Mouse (Mus musculus): ENCODE data around the gene Nmt2. TPM values are rescaled to one million over a fixed set of nuclear protein-coding genes. Genes with fewer than 3 reads are reported as not detected.

Gene Nmt2
- total and polyA plus RNA-seq, 3 experiments: 19.9 to 34.1 TPM; not detected in 1

DNA sequence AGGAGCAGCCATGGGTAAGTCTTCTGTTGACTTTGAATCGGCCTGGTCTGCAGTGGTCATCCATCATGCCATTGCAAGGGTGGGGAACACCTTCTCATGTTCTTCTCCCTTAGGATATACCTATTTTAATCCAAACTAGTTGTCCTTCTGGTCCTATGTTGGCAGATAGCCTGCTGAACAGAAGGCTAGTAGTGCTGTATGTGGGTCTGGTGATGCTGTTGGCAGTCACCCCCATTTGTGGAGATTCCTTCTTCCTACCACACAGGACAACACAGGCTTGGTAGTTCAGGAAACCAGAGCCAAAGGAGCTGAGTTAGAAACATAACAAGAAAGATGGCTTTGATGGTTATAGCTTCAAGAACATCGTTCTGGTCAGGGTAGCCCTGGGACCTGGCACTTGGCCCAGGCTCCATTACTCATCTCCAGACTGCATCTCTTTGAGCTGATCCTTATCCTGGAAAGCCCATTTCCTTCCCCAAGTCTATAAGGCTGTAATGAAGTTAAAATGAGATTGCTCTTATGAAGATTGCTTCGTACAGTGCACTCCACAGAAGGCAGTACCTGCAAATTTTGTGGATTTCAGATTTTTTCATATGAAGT lies 21.5 kb downstream of the Nmt2 start:
- no peaks in the 10 kb centered on the region for H3K27me3 ChIP-seq (ENCODE audit: control insufficient read depth in 1 of 2, insufficient read depth in 2 of 2, low read length in 2 of 2)
- no peaks in the 10 kb centered on the region for H3K9me3 ChIP-seq (replicated peaks; ENCODE audit: insufficient read depth, low read length)
- no peak overlapping the region for H3K27ac ChIP-seq (ENCODE audit: control insufficient read depth, low read depth, low read length)
- peaks cover 7% of the 10 kb centered on the region for H3K79me2 ChIP-seq (ENCODE audit: control insufficient read depth, insufficient read depth, low read length, poor library complexity)
- no peak overlapping the region for H3K4me3 ChIP-seq (ENCODE audit: control insufficient read depth in 1 of 2, insufficient read depth in 1 of 2, low read depth in 2 of 2, low read length in 2 of 2)
- peaks cover 0 to 3% of the 10 kb centered on the region in 2 experiments; a peak in 2 of 4 replicates for H3K4me1 ChIP-seq (ENCODE audit: control insufficient read depth in 1 of 2, insufficient read depth in 2 of 2, low read length in 2 of 2)
- DNase-seq (ENCODE audit: low read depth, low spot score): peak; percentile 37
- no peak overlapping the region for H3K9ac ChIP-seq (ENCODE audit: control insufficient read depth, low read depth, low read length, poor library complexity, severe bottlenecking)
- TF ChIP-seq NRF1 (IDR thresholded peaks at IDR 0.05; ENCODE audit: insufficient read depth, low read depth, low read length, poor library complexity, severe bottlenecking) (no peak), GATA1 (IDR thresholded peaks at IDR 0.05; ENCODE audit: low read depth, low read length) (0 out of 2 replicates have a peak, but pooled peaks have one; percentile 17), EP300 (IDR thresholded peaks at IDR 0.05; ENCODE audit: low read depth in 1 of 2, low read length in 2 of 2) (peak in 1 of 2 experiments; percentile 19; a peak in 1 of 4 replicates), USF2 (IDR thresholded peaks at IDR 0.05; ENCODE audit: borderline replicate concordance in 1 of 2, insufficient read depth in 1 of 2, low read depth in 1 of 2, low read length in 2 of 2) (no peak), UBTF (IDR thresholded peaks at IDR 0.05; ENCODE audit: borderline replicate concordance, insufficient read depth, low read depth, low read length) (no peak), MYB (IDR thresholded peaks at IDR 0.05; ENCODE audit: low read depth, low read length) (no peak)
- H3K36me3 ChIP-seq (ENCODE audit: control insufficient read depth in 1 of 2, insufficient read depth in 2 of 2, low read length in 2 of 2): peaks cover 5 to 11% of the 10 kb centered on the region in 2 experiments

DNA sequence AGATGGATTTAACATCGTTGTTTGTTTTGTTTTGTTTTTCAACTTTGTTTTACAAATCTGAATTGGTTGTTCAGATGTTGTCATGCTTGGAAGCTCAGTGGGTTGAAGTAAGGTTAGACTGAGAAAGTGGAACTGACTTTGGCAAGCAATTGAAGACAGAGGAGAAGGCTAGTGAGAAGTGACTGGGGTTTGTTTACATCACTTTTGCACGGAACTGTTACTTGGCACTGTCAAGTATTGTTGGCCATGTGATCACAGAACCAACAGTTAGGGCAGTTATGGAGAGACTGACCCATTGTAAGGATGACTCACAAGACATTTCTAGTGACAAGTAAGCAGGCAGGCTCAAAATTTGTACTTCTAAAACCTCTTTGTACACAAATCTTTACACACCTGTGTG lies 39.1 kb downstream of the Nmt2 start:
- no peak for DNase-seq (ENCODE audit: low read depth, low spot score)
- H3K36me3 ChIP-seq (ENCODE audit: control insufficient read depth in 1 of 2, insufficient read depth in 2 of 2, low read length in 2 of 2): peaks cover 0 to 9% of the 10 kb centered on the region in 2 experiments; a peak in 2 of 4 replicates

DNA sequence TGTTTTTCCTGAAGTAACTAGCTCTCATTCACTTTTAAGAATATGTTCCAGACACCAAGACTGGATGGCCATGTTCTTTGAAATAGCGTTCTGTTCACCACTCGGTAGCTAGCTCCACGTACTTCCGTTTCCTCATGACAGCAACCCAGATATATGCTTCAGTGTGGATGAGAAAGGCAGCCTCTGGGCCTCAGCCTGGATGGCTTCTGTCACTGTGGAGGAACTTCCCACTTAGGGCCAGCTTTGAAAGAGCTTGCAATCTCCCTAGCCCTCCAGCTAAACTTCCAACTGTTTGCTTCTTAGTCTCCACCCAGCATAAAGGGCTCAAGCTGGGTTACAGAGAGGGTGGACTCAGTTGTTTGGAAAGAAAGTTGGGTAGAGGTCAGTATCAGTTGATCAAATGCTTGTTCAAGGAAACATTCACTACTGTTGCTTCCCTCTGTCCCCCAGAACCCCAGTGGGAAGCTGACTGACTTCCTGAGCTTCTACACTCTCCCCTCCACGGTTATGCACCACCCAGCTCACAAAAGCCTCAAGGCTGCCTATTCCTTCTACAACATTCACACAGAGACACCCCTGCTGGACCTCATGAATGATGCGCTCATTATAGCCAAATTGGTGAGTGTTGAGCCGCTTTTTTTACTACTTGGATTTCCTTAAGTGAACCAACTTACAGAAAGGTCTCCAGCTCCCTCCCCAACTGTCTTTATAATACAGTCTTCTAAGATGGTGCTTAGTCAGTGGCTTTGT lies 40.5 kb downstream of the Nmt2 start:
- no peaks in the 10 kb centered on the region for H3K27me3 ChIP-seq (ENCODE audit: control insufficient read depth in 1 of 2, insufficient read depth in 2 of 2, low read length in 2 of 2)
- H3K79me2 ChIP-seq (ENCODE audit: control insufficient read depth, insufficient read depth, low read length, poor library complexity): no peaks in the 10 kb centered on the region; the same call in 1 of the 2 replicates
- no peak overlapping the region for H3K4me3 ChIP-seq (ENCODE audit: control insufficient read depth in 1 of 2, insufficient read depth in 1 of 2, low read depth in 2 of 2, low read length in 2 of 2)
- no peaks in the 10 kb centered on the region for H3K9me3 ChIP-seq (replicated peaks; ENCODE audit: insufficient read depth, low read length)
- no peak overlapping the region for H3K9ac ChIP-seq (ENCODE audit: control insufficient read depth, low read depth, low read length, poor library complexity, severe bottlenecking)
- TF ChIP-seq MYC (IDR thresholded peaks at IDR 0.05; ENCODE audit: low read depth, low read length) (no peak), USF1 (IDR thresholded peaks at IDR 0.05; ENCODE audit: low read depth, low read length) (no peak), POLR2AphosphoS2 (IDR thresholded peaks at IDR 0.05; ENCODE audit: low read length) (no peak), BHLHE40 (IDR thresholded peaks at IDR 0.05; ENCODE audit: borderline replicate concordance, low read depth, low read length) (no peak), MAX (IDR thresholded peaks at IDR 0.05; ENCODE audit: low read length) (no peak), JUND (IDR thresholded peaks at IDR 0.05; ENCODE audit: low read depth, low read length) (no peak), MAFK (IDR thresholded peaks at IDR 0.05; ENCODE audit: borderline replicate concordance, low read depth, low read length) (no peak), NRF1 (IDR thresholded peaks at IDR 0.05; ENCODE audit: insufficient read depth, low read depth, low read length, poor library complexity, severe bottlenecking) (no peak), POLR2A (IDR thresholded peaks at IDR 0.05; ENCODE audit: control insufficient read depth in 1 of 2, insufficient read depth in 1 of 2, low read depth in 1 of 2, low read length in 2 of 2, poor library complexity in 1 of 2) (no peak), TCF12 (IDR thresholded peaks at IDR 0.05; ENCODE audit: low read depth, low read length) (no peak), CHD2 (IDR thresholded peaks at IDR 0.05; ENCODE audit: low read length) (no peak), GATA1 (IDR thresholded peaks at IDR 0.05; ENCODE audit: low read depth, low read length) (no peak)
- H3K36me3 ChIP-seq (ENCODE audit: control insufficient read depth in 1 of 2, insufficient read depth in 2 of 2, low read length in 2 of 2): peaks cover 0 to 8% of the 10 kb centered on the region in 2 experiments; a peak in 2 of 4 replicates
- DNase-seq (ENCODE audit: low read depth, low spot score): no peak
- H3K27ac ChIP-seq (ENCODE audit: control insufficient read depth, low read depth, low read length): no peak overlapping the region
- H3K4me1 ChIP-seq (ENCODE audit: control insufficient read depth in 1 of 2, insufficient read depth in 2 of 2, low read length in 2 of 2): no peaks in the 10 kb centered on the region

More for the DNA sequence above, 39.1 kb downstream of the Nmt2 start:
- H3K27me3 ChIP-seq (ENCODE audit: control insufficient read depth in 1 of 2, insufficient read depth in 2 of 2, low read length in 2 of 2): no peaks in the 10 kb centered on the region
- H3K27ac ChIP-seq (ENCODE audit: control insufficient read depth, low read depth, low read length): no peak overlapping the region
- H3K4me1 ChIP-seq (ENCODE audit: control insufficient read depth in 1 of 2, insufficient read depth in 2 of 2, low read length in 2 of 2): no peaks in the 10 kb centered on the region
- no peak for TF ChIP-seq HCFC1 (IDR thresholded peaks at IDR 0.05; ENCODE audit: low read depth, low read length)
- no peak for TF ChIP-seq POLR2AphosphoS5 (IDR thresholded peaks at IDR 0.05; ENCODE audit: borderline replicate concordance, low read depth, low read length)
- no peaks in the 10 kb centered on the region for H3K79me2 ChIP-seq (ENCODE audit: control insufficient read depth, insufficient read depth, low read length, poor library complexity)
- no peak overlapping the region for H3K4me3 ChIP-seq (ENCODE audit: control insufficient read depth in 1 of 2, insufficient read depth in 1 of 2, low read depth in 2 of 2, low read length in 2 of 2)
- H3K9me3 ChIP-seq (replicated peaks; ENCODE audit: insufficient read depth, low read length): no peaks in the 10 kb centered on the region
- H3K9ac ChIP-seq (ENCODE audit: control insufficient read depth, low read depth, low read length, poor library complexity, severe bottlenecking): no peak overlapping the region

All from MEL (cell line).